ENCODE assay signal across 11 mouse cellular contexts in the genomic region with DNA sequence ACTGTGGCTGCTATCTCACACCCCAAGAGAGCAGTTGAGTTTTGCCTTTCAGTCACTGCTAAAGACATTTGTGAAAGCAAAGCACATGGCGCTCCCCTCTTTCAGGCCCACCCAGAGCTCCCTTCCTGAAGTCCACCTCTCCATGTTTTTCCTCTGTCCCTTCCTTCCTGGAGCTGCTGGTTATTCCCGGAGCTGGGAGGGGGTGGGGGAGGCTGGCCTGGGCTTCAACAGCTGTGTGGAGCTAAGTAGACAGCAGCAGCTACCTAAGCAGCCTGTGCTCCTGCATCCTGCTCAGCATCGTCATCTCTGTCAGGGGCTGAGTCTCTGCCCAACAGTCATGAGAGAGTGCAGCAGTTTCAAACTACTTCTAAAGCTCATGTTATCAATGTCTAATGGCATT.
DNase-seq lines count a peak whose midpoint lies in the region; ATAC-seq lines count a peak whose summit lies in the region.
"Had no signal": no experiment of that assay in that cellular context is flagged by ENCODE, and none has a peak within 500 bp of the region (broad histone marks: within the 10 kb centered on the region; RNA-seq: fewer than 3 reads in every experiment).

No protein-coding gene starts in this region.

- 0 out of 2 replicates have a peak, but pooled peaks cover 3% of the 10 kb centered on the region for H3K4me1 ChIP-seq in neural tube, embryonic 15.5 days
- no peaks in the 10 kb centered on the region for H3K4me1 ChIP-seq in hindbrain, embryonic 15.5 days (replicated peaks)
- no peaks in the 10 kb centered on the region for H3K4me1 ChIP-seq in stomach, embryonic 14.5 days (ENCODE audit: control insufficient read depth, insufficient read depth, low read length)

- no peak overlapping the region for H3K4me2 ChIP-seq in neural tube, embryonic 15.5 days
- H3K4me2 ChIP-seq in hindbrain, embryonic 15.5 days = no peak overlapping the region
- no peak overlapping the region for H3K4me2 ChIP-seq in stomach, embryonic 14.5 days (replicated peaks; ENCODE audit: low read depth, low read length)

- H3K9me3 ChIP-seq in neural tube, embryonic 15.5 days (replicated peaks) = no peaks in the 10 kb centered on the region
- H3K9me3 ChIP-seq in hindbrain, embryonic 15.5 days = no peaks in the 10 kb centered on the region
- H3K9me3 ChIP-seq in stomach, embryonic 14.5 days (ENCODE audit: control insufficient read depth, low read depth, low read length) = no peaks in the 10 kb centered on the region

- intact Hi-C loops in heart, postnatal 25 days (cut with DNase I) = no loop called here

- H3K36me3 ChIP-seq in neural tube, embryonic 15.5 days = no peaks in the 10 kb centered on the region
- H3K36me3 ChIP-seq in hindbrain, embryonic 15.5 days = no peaks in the 10 kb centered on the region
- no peaks in the 10 kb centered on the region for H3K36me3 ChIP-seq in stomach, embryonic 14.5 days (ENCODE audit: control insufficient read depth, insufficient read depth, low read length)

- no peaks in the 10 kb centered on the region for H3K27me3 ChIP-seq in neural tube, embryonic 15.5 days (replicated peaks)
- H3K27me3 ChIP-seq in hindbrain, embryonic 15.5 days = no peaks in the 10 kb centered on the region
- no peaks in the 10 kb centered on the region for H3K27me3 ChIP-seq in stomach, embryonic 14.5 days (ENCODE audit: control insufficient read depth, insufficient read depth, low read length)
- H3K27me3 ChIP-seq: CH12.LX had no signal

- H3K4me3 ChIP-seq in neural tube, embryonic 15.5 days (replicated peaks) = no peak overlapping the region
- H3K4me3 ChIP-seq in hindbrain, embryonic 15.5 days = no peak overlapping the region
- H3K4me3 ChIP-seq in stomach, embryonic 14.5 days (ENCODE audit: low read depth, low read length) = no peak overlapping the region

- no peak overlapping the region for H3K27ac ChIP-seq in neural tube, embryonic 15.5 days (replicated peaks)
- no peak overlapping the region for H3K27ac ChIP-seq in hindbrain, embryonic 15.5 days (replicated peaks)
- no peak overlapping the region for H3K27ac ChIP-seq in stomach, embryonic 14.5 days (ENCODE audit: low read length)

- H3K9ac ChIP-seq in neural tube, embryonic 15.5 days (replicated peaks) = no peak overlapping the region
- no peak overlapping the region for H3K9ac ChIP-seq in hindbrain, embryonic 15.5 days
- H3K9ac ChIP-seq in stomach, embryonic 14.5 days (replicated peaks; ENCODE audit: low read depth, low read length) = no peak overlapping the region

- no peak for ATAC-seq in neural tube, embryonic 15.5 days (ENCODE audit: low FRiP score)
- peak; percentile 56; the same call in 1 of the 2 replicates for ATAC-seq in hindbrain, embryonic 15.5 days (ENCODE audit: low FRiP score, low read depth)
- ATAC-seq in stomach, embryonic 14.5 days (ENCODE audit: insufficient number of reproducible peaks, insufficient read depth, low FRiP score, low read depth) = peak; percentile 53; the same call in 1 of the 2 replicates
- ATAC-seq in cerebellum, adult (ENCODE audit: insufficient number of reproducible peaks, low FRiP score, low TSS enrichment) = no peak
- ATAC-seq in megakaryocyte, adult 5-6 weeks (ENCODE audit: poor library complexity, severe bottlenecking) = no peak

- WGBS in neural tube, embryonic 15.5 days = 29% methylated on average over 3 of the region's 3 CpGs
- 19% methylated on average over 3 of the region's 3 CpGs for WGBS in hindbrain, embryonic 15.5 days
- 22% methylated on average over 3 of the region's 3 CpGs for WGBS in stomach, embryonic 14.5 days

- DNase-seq in heart, adult 8-10 months (ENCODE audit: low spot score) = peak; percentile 13
- DNase-seq in heart, postnatal 25 days (ENCODE audit: low spot score) = no peak
- peak; percentile 49 for DNase-seq in neural tube, embryonic 10.5 days (ENCODE audit: extremely low spot score, low spot score)
- DNase-seq: lung, postnatal 36 days; spleen, adult 18-20 months had no signal

Comparison
In these comparisons a context has a peak if more than half of its experiments do, and no peak if none do; other contexts are left out.
1. ATAC-seq: peak in hindbrain, embryonic 15.5 days (single experiment) and stomach, embryonic 14.5 days (single experiment); none in neural tube, embryonic 15.5 days (single experiment), cerebellum, adult (single experiment) and megakaryocyte, adult 5-6 weeks (single experiment).